Mouse (Mus musculus): ENCODE results near the gene Thrsp.
A peak's percentile ranks its signal among the peaks of the same experiment; 100 is the strongest.
"Not testable (repeated sequence)": the region's sequence is repeated elsewhere in the genome, so short reads cannot be mapped to it uniquely, and the experiment has no call there.

Gene Thrsp

GRCm38 (mm10) chr7:97416906-97417777, at the start of gene Thrsp:
Gene Thrsp (minus strand): TSS chr7:97417730.
- no peak for DNase-seq (ENCODE audit: low spot score)

GRCm38 (mm10) chr7:97455577-97455976, 38.0 kb upstream of the Thrsp start:
- DNase-seq (ENCODE audit: low spot score) = no peak

- no peak for DNase-seq (ENCODE audit: low spot score)
Measured at GRCm38 (mm10) chr7:97454795-97455194, 37.3 kb upstream of the Thrsp start.

- peak; percentile 11 for DNase-seq (ENCODE audit: low spot score)
Measured at GRCm38 (mm10) chr7:97453141-97453921, 35.8 kb upstream of the Thrsp start.

- DNase-seq (ENCODE audit: low spot score) = no peak
Measured at GRCm38 (mm10) chr7:97452196-97452595, 34.7 kb upstream of the Thrsp start.

- DNase-seq (ENCODE audit: low spot score) = not testable (repeated sequence)
Measured at GRCm38 (mm10) chr7:97451023-97451422, 33.5 kb upstream of the Thrsp start, which contains the start of gene Kctd14. Gene Kctd14 (plus strand): TSS chr7:97451323.

GRCm38 (mm10) chr7:97447050-97447531, 29.6 kb upstream of the Thrsp start:
- no peak for DNase-seq (ENCODE audit: low spot score)

GRCm38 (mm10) chr7:97446171-97446925, 28.8 kb upstream of the Thrsp start:
- no peak for DNase-seq (ENCODE audit: low spot score)

GRCm38 (mm10) chr7:97438986-97439385, 21.5 kb upstream of the Thrsp start:
- no peak for DNase-seq (ENCODE audit: low spot score)

GRCm38 (mm10) chr7:97434517-97434916, 17.0 kb upstream of the Thrsp start:
- no peak for DNase-seq (ENCODE audit: low spot score)

- DNase-seq (ENCODE audit: low spot score) = not testable (repeated sequence)
Measured at GRCm38 (mm10) chr7:97433517-97433916, 16.0 kb upstream of the Thrsp start.

- DNase-seq (ENCODE audit: low spot score) = no peak
Measured at GRCm38 (mm10) chr7:97429705-97430104, 12.2 kb upstream of the Thrsp start.

- no peak for DNase-seq (ENCODE audit: low spot score)
Measured at GRCm38 (mm10) chr7:97427778-97428420, 10.4 kb upstream of the Thrsp start.

GRCm38 (mm10) chr7:97427296-97427695, 9.8 kb upstream of the Thrsp start:
- DNase-seq (ENCODE audit: low spot score) = no peak

GRCm38 (mm10) chr7:97426566-97426965, 9.0 kb upstream of the Thrsp start:
- DNase-seq (ENCODE audit: low spot score) = no peak

- DNase-seq (ENCODE audit: low spot score) = peak; percentile 69
Measured at GRCm38 (mm10) chr7:97424621-97425245, 7.2 kb upstream of the Thrsp start.

- no peak for DNase-seq (ENCODE audit: low spot score)
Measured at GRCm38 (mm10) chr7:97423754-97424153, 6.2 kb upstream of the Thrsp start.

GRCm38 (mm10) chr7:97420958-97421651, 3.6 kb upstream of the Thrsp start:
- no peak for DNase-seq (ENCODE audit: low spot score)

GRCm38 (mm10) chr7:97420406-97420805, 2.9 kb upstream of the Thrsp start:
- no peak for DNase-seq (ENCODE audit: low spot score)

GRCm38 (mm10) chr7:97419163-97419562, 1.6 kb upstream of the Thrsp start:
- no peak for DNase-seq (ENCODE audit: low spot score)
